In the genomic region with DNA sequence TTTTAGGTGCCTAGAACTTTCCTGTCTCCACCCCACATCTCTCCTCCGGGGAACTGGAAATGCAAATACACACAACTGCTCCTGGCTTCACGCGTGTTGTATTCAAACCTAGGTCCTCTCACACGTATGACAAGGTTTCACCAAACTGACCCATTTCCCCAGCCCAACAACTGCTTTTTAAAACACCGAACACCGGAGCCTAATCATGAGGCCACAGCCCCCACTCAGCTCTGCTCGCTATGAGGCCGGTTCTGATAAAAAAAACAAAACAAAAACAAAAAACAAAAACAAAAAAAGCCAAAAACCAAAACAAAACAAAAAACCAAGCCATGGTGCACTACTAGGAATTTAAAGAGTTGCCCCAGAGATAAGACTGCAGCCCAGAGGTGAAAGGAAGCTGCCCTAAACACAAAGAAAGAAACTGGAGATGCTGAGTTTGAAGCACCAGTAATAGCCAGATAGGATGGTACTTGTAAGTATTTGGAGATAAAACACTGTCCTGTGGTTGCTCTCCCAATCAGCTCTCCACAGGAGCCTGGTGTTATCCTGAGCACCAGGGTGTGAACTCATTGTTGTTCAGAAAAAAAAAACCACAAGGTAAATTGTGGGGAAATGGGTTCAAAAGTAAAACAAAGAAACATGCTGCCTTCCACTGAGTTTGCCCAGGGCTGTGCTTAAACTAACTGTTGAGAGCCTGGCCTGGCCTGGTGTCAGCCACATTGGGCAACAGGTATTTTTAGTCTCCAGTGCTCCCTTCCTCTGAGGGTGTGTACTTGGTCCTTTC, we compare ENCODE assay signal across 22 mouse cellular contexts. TPM values are rescaled to one million over a fixed set of nuclear protein-coding genes. Genes with fewer than 3 reads are reported as not detected.
A peak's percentile ranks its signal among the peaks of the same experiment; 100 is the strongest.
DNase-seq lines count a peak whose midpoint lies in the region; ATAC-seq lines count a peak whose summit lies in the region.
"Not testable (repeated sequence)": the region's sequence is repeated elsewhere in the genome, so short reads cannot be mapped to it uniquely, and the experiment has no call there.
"Had no signal": no experiment of that assay in that cellular context is flagged by ENCODE, and none has a peak within 500 bp of the region (broad histone marks: within the 10 kb centered on the region; RNA-seq: fewer than 3 reads in every experiment).

No protein-coding gene starts in this region.

- peak; percentile 96 for DNase-seq in MEL-GATA-1-ER (ENCODE audit: extremely low read depth, low read depth)

- H3K9ac ChIP-seq in heart, embryonic 11.5 days (ENCODE audit: low read depth, low read length) = not testable (repeated sequence)
- H3K9ac ChIP-seq in liver, embryonic 12.5 days = peak overlapping the region; percentile 23; the same call in 1 of the 2 replicates
- peak overlapping the region; percentile 38; the same call in 1 of the 2 replicates for H3K9ac ChIP-seq in liver, embryonic 16.5 days (ENCODE audit: low read depth, low read length)

- ATAC-seq in erythroblast, adult 5-6 weeks (replicated peaks; ENCODE audit: low FRiP score, poor library complexity, severe bottlenecking) = peak; percentile 71
- ATAC-seq in heart, embryonic 11.5 days (replicated peaks; ENCODE audit: insufficient number of reproducible peaks, low FRiP score, low TSS enrichment) = peak; percentile 84
- ATAC-seq in liver, embryonic 12.5 days = peak; percentile 92
- peak; percentile 92 for ATAC-seq in liver, embryonic 16.5 days (ENCODE audit: low read depth)
- ATAC-seq in megakaryocyte-erythroid progenitor cell, adult 5-6 weeks (replicated peaks; ENCODE audit: low FRiP score, low TSS enrichment, poor library complexity, severe bottlenecking) = peak; percentile 95

- H3K27ac ChIP-seq in heart, embryonic 11.5 days (ENCODE audit: low read depth, low read length) = peak overlapping the region; percentile 73
- peak overlapping the region; percentile 83 for H3K27ac ChIP-seq in liver, embryonic 12.5 days
- H3K27ac ChIP-seq in liver, embryonic 16.5 days (ENCODE audit: low read length) = peak overlapping the region; percentile 84

- H3K4me2 ChIP-seq in heart, embryonic 11.5 days = not testable (repeated sequence)
- peak overlapping the region; percentile 50 for H3K4me2 ChIP-seq in liver, embryonic 12.5 days
- H3K4me2 ChIP-seq in liver, embryonic 16.5 days (ENCODE audit: low read depth, low read length) = peak overlapping the region; percentile 26

- H3K9me3 ChIP-seq in heart, embryonic 11.5 days (replicated peaks; ENCODE audit: control insufficient read depth, low read length); liver, embryonic 12.5 days (replicated peaks); liver, embryonic 16.5 days (replicated peaks; ENCODE audit: control insufficient read depth, low read length): not testable (repeated sequence)

- not testable (repeated sequence) for H3K4me1 ChIP-seq in heart, embryonic 11.5 days (ENCODE audit: control insufficient read depth, insufficient read depth, low read length)
- H3K4me1 ChIP-seq in liver, embryonic 12.5 days = peaks cover 81% of the 10 kb centered on the region
- H3K4me1 ChIP-seq in liver, embryonic 16.5 days (ENCODE audit: control insufficient read depth, low read depth, low read length) = peaks cover 23% of the 10 kb centered on the region

- WGBS in heart, embryonic 11.5 days (ENCODE audit: insufficient replicate concordance) = 66% methylated on average over 8 of the region's 8 CpGs
- WGBS in liver, embryonic 12.5 days (ENCODE audit: insufficient replicate concordance) = 28% methylated on average over 8 of the region's 8 CpGs
- 30% methylated on average over 8 of the region's 8 CpGs for WGBS in liver, embryonic 16.5 days (ENCODE audit: insufficient replicate concordance)

- not testable (repeated sequence) for H3K36me3 ChIP-seq in heart, embryonic 11.5 days (ENCODE audit: control insufficient read depth, insufficient read depth, low read length); liver, embryonic 12.5 days; liver, embryonic 16.5 days (ENCODE audit: control insufficient read depth, insufficient read depth)

- H3K4me3 ChIP-seq in heart, embryonic 11.5 days (ENCODE audit: low read depth, low read length); liver, embryonic 12.5 days; liver, embryonic 16.5 days (ENCODE audit: low read depth, low read length): not testable (repeated sequence)

- not testable (repeated sequence) for H3K27me3 ChIP-seq in heart, embryonic 11.5 days (ENCODE audit: control insufficient read depth, insufficient read depth, low read length); liver, embryonic 12.5 days (replicated peaks); liver, embryonic 16.5 days (ENCODE audit: control insufficient read depth, insufficient read depth, low read depth, low read length)

RNA-seq across cellular contexts. Expression of a gene that starts 7.2 kb away (rescaled TPM):
- not detected in 2 replicates for total RNA-seq in erythroblast, adult 5-6 weeks (2015; ENCODE audit: low replicate concordance)
- total RNA-seq in erythroblast, adult 5-6 weeks (2017; ENCODE audit: low replicate concordance) = 0.43 and 4.3 TPM in 2 replicates
- polyA plus RNA-seq in heart, embryonic 11.5 days (2014; fragmentation: Nextera tagmentation; extraction: Ambion mirVana) = 0.72 and 2.0 TPM in 2 replicates
- polyA plus RNA-seq in liver, embryonic 12.5 days (2016; fragmentation: Nextera tagmentation; extraction: Ambion mirVana) = 3.0 and 3.3 TPM in 2 replicates
- 93.0 and 115 TPM in 2 replicates for polyA plus RNA-seq in liver, embryonic 16.5 days (2015; fragmentation: Nextera tagmentation; extraction: Ambion mirVana)
- 0.74 and 7.0 TPM in 2 replicates for total RNA-seq in megakaryocyte-erythroid progenitor cell, adult 5-6 weeks (2014; fragmentation: Nextera tagmentation)
- total RNA-seq in megakaryocyte-erythroid progenitor cell, adult 5-6 weeks (2017) = 1.1 TPM in 1 of 2 replicates, not detected in the other
- total RNA-seq: CH12.LX had no signal
- polyA plus RNA-seq: embryonic facial prominence, embryonic 10.5 days; forebrain, embryonic 11.5 days; hindbrain, embryonic 11.5 days had no signal

RNA-seq across cellular contexts. Expression of a gene that starts 27.5 kb away (rescaled TPM):
- total RNA-seq in erythroblast, adult 5-6 weeks (2015; ENCODE audit: low replicate concordance) = 0.77 and 2.5 TPM in 2 replicates
- total RNA-seq in erythroblast, adult 5-6 weeks (2017; ENCODE audit: low replicate concordance) = 4.5 and 10.5 TPM in 2 replicates
- polyA plus RNA-seq in heart, embryonic 11.5 days (2014; fragmentation: Nextera tagmentation; extraction: Ambion mirVana) = 8.7 and 10.5 TPM in 2 replicates
- 5.4 and 7.5 TPM in 2 replicates for polyA plus RNA-seq in liver, embryonic 12.5 days (2016; fragmentation: Nextera tagmentation; extraction: Ambion mirVana)
- polyA plus RNA-seq in liver, embryonic 16.5 days (2015; fragmentation: Nextera tagmentation; extraction: Ambion mirVana) = 13.2 and 13.3 TPM in 2 replicates
- total RNA-seq in megakaryocyte-erythroid progenitor cell, adult 5-6 weeks (2014; fragmentation: Nextera tagmentation) = 6.6 and 6.7 TPM in 2 replicates
- 7.4 and 10.4 TPM in 2 replicates for total RNA-seq in megakaryocyte-erythroid progenitor cell, adult 5-6 weeks (2017)

RNA-seq across cellular contexts. Expression of a gene that starts 43.3 kb away (rescaled TPM):
- not detected in 2 replicates for total RNA-seq in erythroblast, adult 5-6 weeks (2015; ENCODE audit: low replicate concordance)
- total RNA-seq in erythroblast, adult 5-6 weeks (2017; ENCODE audit: low replicate concordance) = not detected in 2 replicates
- not detected in 2 replicates for polyA plus RNA-seq in heart, embryonic 11.5 days (2014; fragmentation: Nextera tagmentation; extraction: Ambion mirVana)
- polyA plus RNA-seq in liver, embryonic 12.5 days (2016; fragmentation: Nextera tagmentation; extraction: Ambion mirVana) = not detected in 2 replicates
- polyA plus RNA-seq in liver, embryonic 16.5 days (2015; fragmentation: Nextera tagmentation; extraction: Ambion mirVana) = not detected in 2 replicates
- total RNA-seq in megakaryocyte-erythroid progenitor cell, adult 5-6 weeks (2014; fragmentation: Nextera tagmentation) = not detected in 2 replicates
- total RNA-seq in megakaryocyte-erythroid progenitor cell, adult 5-6 weeks (2017) = not detected in 2 replicates
- total RNA-seq: adrenal gland, postnatal 10 days; adrenal gland, postnatal 4 days; CH12.LX; gastrocnemius, adult 8-10 months; gastrocnemius, postnatal 36 days; heart, adult 18-20 months; heart, postnatal 36 days had no signal
- polyA plus RNA-seq: embryonic facial prominence, embryonic 10.5 days; embryonic facial prominence, embryonic 14.5 days; erythroblast, embryonic 14.5 days; forebrain, embryonic 11.5 days; forebrain, embryonic 15.5 days; heart, embryonic 13.5 days; heart, postnatal 0 days; hindbrain, embryonic 11.5 days; hindbrain, embryonic 15.5 days had no signal

Comparison
In these comparisons a context has a peak if more than half of its experiments do, and no peak if none do; other contexts are left out.
1. RNA of a gene that starts 7.2 kb away (polyA plus RNA-seq): 93.0 to 115 TPM in liver, embryonic 16.5 days; 3.0 to 3.3 TPM in liver, embryonic 12.5 days and 0.72 to 2.0 TPM in heart, embryonic 11.5 days; every median in the first group is over 10 times any median in the second.
2. Peak in every context shown above with its lines, with median percentiles within 50 percentile points of each other: ATAC-seq and H3K27ac ChIP-seq.